Mouse (Mus musculus): ENCODE results near the gene Gm8104. TPM values are rescaled to one million over a fixed set of nuclear protein-coding genes. Genes with fewer than 3 reads are reported as not detected.
"Not testable (repeated sequence)": the region's sequence is repeated elsewhere in the genome, so short reads cannot be mapped to it uniquely, and the experiment has no call there.

Gene Gm8104
- total RNA-seq (2015; ENCODE audit: low replicate concordance) (not detected in 2 replicates), total RNA-seq (2017; ENCODE audit: low replicate concordance) (not detected in 2 replicates)

- ATAC-seq (replicated peaks; ENCODE audit: low FRiP score, poor library complexity, severe bottlenecking) = not testable (repeated sequence)
Observed at GRCm38 (mm10) chr14:43100301-43100700, at the start of gene Gm8104. Gene Gm8104, plus strand, starts transcription at chr14:43100601.

- ATAC-seq (replicated peaks; ENCODE audit: low FRiP score, poor library complexity, severe bottlenecking) = not testable (repeated sequence)
Observed at GRCm38 (mm10) chr14:43058063-43058462, 42.3 kb upstream of the Gm8104 start.

GRCm38 (mm10) chr14:43060179-43060578 lies 40.2 kb upstream of the Gm8104 start:
- not testable (repeated sequence) for ATAC-seq (replicated peaks; ENCODE audit: low FRiP score, poor library complexity, severe bottlenecking)

GRCm38 (mm10) chr14:43076543-43076942 lies 23.9 kb upstream of the Gm8104 start, which contains the start of gene Gm8094:
Gene Gm8094, minus strand, starts transcription at chr14:43076643.
- not testable (repeated sequence) for ATAC-seq (replicated peaks; ENCODE audit: low FRiP score, poor library complexity, severe bottlenecking)

GRCm38 (mm10) chr14:43084936-43085730 lies 15.3 kb upstream of the Gm8104 start:
- not testable (repeated sequence) for ATAC-seq (replicated peaks; ENCODE audit: low FRiP score, poor library complexity, severe bottlenecking)

- not testable (repeated sequence) for ATAC-seq (replicated peaks; ENCODE audit: low FRiP score, poor library complexity, severe bottlenecking)
Observed at GRCm38 (mm10) chr14:43089103-43089919, 11.1 kb upstream of the Gm8104 start.

- not testable (repeated sequence) for ATAC-seq (replicated peaks; ENCODE audit: low FRiP score, poor library complexity, severe bottlenecking)
Observed at GRCm38 (mm10) chr14:43119673-43120072, 19.3 kb downstream of the Gm8104 start.

- ATAC-seq (replicated peaks; ENCODE audit: low FRiP score, poor library complexity, severe bottlenecking) = not testable (repeated sequence)
Observed at GRCm38 (mm10) chr14:43126286-43126685, 25.9 kb downstream of the Gm8104 start.

Other genes with a start within 250 kb of the Gm8104 start
- not detected in 2 replicates for gene Gm21977, start 247.1 kb upstream of the Gm8104 start, total RNA-seq (2015; ENCODE audit: low replicate concordance)
- gene Gm21977, start 247.1 kb upstream of the Gm8104 start, total RNA-seq (2017; ENCODE audit: low replicate concordance) = not detected in 2 replicates
- not detected in 2 replicates for gene Gm8082, start 107.0 kb upstream of the Gm8104 start, total RNA-seq (2015; ENCODE audit: low replicate concordance)
- gene Gm8082, start 107.0 kb upstream of the Gm8104 start, total RNA-seq (2017; ENCODE audit: low replicate concordance) = not detected in 2 replicates
- gene Gm10376, start 85.0 kb upstream of the Gm8104 start, total RNA-seq (2015; ENCODE audit: low replicate concordance) = not detected in 2 replicates
- gene Gm10376, start 85.0 kb upstream of the Gm8104 start, total RNA-seq (2017; ENCODE audit: low replicate concordance) = not detected in 2 replicates
- gene Gm8094, start 24.0 kb upstream of the Gm8104 start, total RNA-seq (2015; ENCODE audit: low replicate concordance) = not detected in 2 replicates
- gene Gm8094, start 24.0 kb upstream of the Gm8104 start, total RNA-seq (2017; ENCODE audit: low replicate concordance) = not detected in 2 replicates
- gene Gm7233, start 79.3 kb downstream of the Gm8104 start, total RNA-seq (2015; ENCODE audit: low replicate concordance) = not detected in 2 replicates
- gene Gm7233, start 79.3 kb downstream of the Gm8104 start, total RNA-seq (2017; ENCODE audit: low replicate concordance) = not detected in 2 replicates
- gene Gm8122, start 134.7 kb downstream of the Gm8104 start, total RNA-seq (2015; ENCODE audit: low replicate concordance) = not detected in 2 replicates
- gene Gm8122, start 134.7 kb downstream of the Gm8104 start, total RNA-seq (2017; ENCODE audit: low replicate concordance) = not detected in 2 replicates
- gene Gm8126, start 158.0 kb downstream of the Gm8104 start, total RNA-seq (2015; ENCODE audit: low replicate concordance) = not detected in 2 replicates
- gene Gm8126, start 158.0 kb downstream of the Gm8104 start, total RNA-seq (2017; ENCODE audit: low replicate concordance) = not detected in 2 replicates
- not detected in 2 replicates for gene Gm9732, start 174.4 kb downstream of the Gm8104 start, total RNA-seq (2015; ENCODE audit: low replicate concordance)
- not detected in 2 replicates for gene Gm9732, start 174.4 kb downstream of the Gm8104 start, total RNA-seq (2017; ENCODE audit: low replicate concordance)
- not detected in 2 replicates for gene Gm8127, start 193.2 kb downstream of the Gm8104 start, total RNA-seq (2015; ENCODE audit: low replicate concordance)
- gene Gm8127, start 193.2 kb downstream of the Gm8104 start, total RNA-seq (2017; ENCODE audit: low replicate concordance) = not detected in 2 replicates
- not detected in 2 replicates for gene 1700001F09Rik, start 247.2 kb downstream of the Gm8104 start, total RNA-seq (2015; ENCODE audit: low replicate concordance)
- gene 1700001F09Rik, start 247.2 kb downstream of the Gm8104 start, total RNA-seq (2017; ENCODE audit: low replicate concordance) = not detected in 2 replicates

Measured in erythroblast, adult 5-6 weeks (primary cell).